Mouse (Mus musculus): ENCODE results near the gene Tfcp2l1. TPM values are rescaled to one million over a fixed set of nuclear protein-coding genes. Genes with fewer than 3 reads are reported as not detected.

Gene Tfcp2l1
- polyA plus RNA-seq, 1 experiment from 2014 or later = 0.41 TPM

- Histone ChIP-seq H3K4me1 (replicated peaks; ENCODE audit: control insufficient read depth, insufficient read depth, low read length) (no peaks in the 10 kb centered on the region), H3K4me2 (replicated peaks) (no peak overlapping the region), H3K36me3 (replicated peaks; ENCODE audit: control insufficient read depth, insufficient read depth) (no peaks in the 10 kb centered on the region), H3K27ac (no peak overlapping the region), H3K9me3 (ENCODE audit: control insufficient read depth, low read length) (no peaks in the 10 kb centered on the region), H3K9ac (no peak overlapping the region), H3K27me3 (ENCODE audit: control insufficient read depth, insufficient read depth, low read length) (no peaks in the 10 kb centered on the region), H3K4me3 (replicated peaks; ENCODE audit: low read length) (no peak overlapping the region)
- 78% methylated on average over 6 of the region's 6 CpGs for WGBS
- DNase-seq (ENCODE audit: low spot score) (no peak), ATAC-seq (ENCODE audit: low FRiP score) (no peak)
Measured at GRCm38 (mm10) chr1:118718055-118718454, 90.3 kb downstream of the Tfcp2l1 start.

GRCm38 (mm10) chr1:118719699-118720098 is 92.0 kb downstream of the Tfcp2l1 start:
- Histone ChIP-seq H3K9ac (no peak overlapping the region), H3K4me1 (replicated peaks; ENCODE audit: control insufficient read depth, insufficient read depth, low read length) (no peaks in the 10 kb centered on the region), H3K36me3 (replicated peaks; ENCODE audit: control insufficient read depth, insufficient read depth) (no peaks in the 10 kb centered on the region), H3K4me3 (replicated peaks; ENCODE audit: low read length) (no peak overlapping the region), H3K27ac (no peak overlapping the region), H3K27me3 (ENCODE audit: control insufficient read depth, insufficient read depth, low read length) (no peaks in the 10 kb centered on the region), H3K4me2 (replicated peaks) (no peak overlapping the region), H3K9me3 (ENCODE audit: control insufficient read depth, low read length) (no peaks in the 10 kb centered on the region)
- DNase-seq (ENCODE audit: low spot score) = no peak
- no peak for ATAC-seq (ENCODE audit: low FRiP score)
- 76% methylated on average over 2 of the region's 2 CpGs for WGBS

- ATAC-seq (ENCODE audit: low FRiP score) (no peak), DNase-seq (ENCODE audit: low spot score) (no peak)
- WGBS = 59% methylated on average over 8 of the region's 8 CpGs
- Histone ChIP-seq H3K4me1 (replicated peaks; ENCODE audit: control insufficient read depth, insufficient read depth, low read length) (no peaks in the 10 kb centered on the region), H3K36me3 (replicated peaks; ENCODE audit: control insufficient read depth, insufficient read depth) (no peaks in the 10 kb centered on the region), H3K27ac (no peak overlapping the region), H3K27me3 (ENCODE audit: control insufficient read depth, insufficient read depth, low read length) (no peaks in the 10 kb centered on the region), H3K9ac (no peak overlapping the region), H3K4me3 (replicated peaks; ENCODE audit: low read length) (no peak overlapping the region), H3K4me2 (replicated peaks) (no peak overlapping the region), H3K9me3 (ENCODE audit: control insufficient read depth, low read length) (no peaks in the 10 kb centered on the region)
Measured at GRCm38 (mm10) chr1:118720474-118721095, 92.8 kb downstream of the Tfcp2l1 start.

- Histone ChIP-seq H3K9ac (no peak overlapping the region), H3K27ac (no peak overlapping the region), H3K36me3 (replicated peaks; ENCODE audit: control insufficient read depth, insufficient read depth) (no peaks in the 10 kb centered on the region), H3K4me1 (replicated peaks; ENCODE audit: control insufficient read depth, insufficient read depth, low read length) (no peaks in the 10 kb centered on the region), H3K4me2 (replicated peaks) (no peak overlapping the region), H3K4me3 (replicated peaks; ENCODE audit: low read length) (no peak overlapping the region), H3K9me3 (ENCODE audit: control insufficient read depth, low read length) (no peaks in the 10 kb centered on the region), H3K27me3 (ENCODE audit: control insufficient read depth, insufficient read depth, low read length) (no peaks in the 10 kb centered on the region)
- WGBS = 87% methylated on average over 4 of the region's 4 CpGs
- ATAC-seq (ENCODE audit: low FRiP score) = no peak
- no peak for DNase-seq (ENCODE audit: low spot score)
Measured at GRCm38 (mm10) chr1:118727075-118727474, 99.3 kb downstream of the Tfcp2l1 start.

GRCm38 (mm10) chr1:118728796-118729195 is 101.1 kb downstream of the Tfcp2l1 start:
- no peak overlapping the region for H3K27ac ChIP-seq

More at GRCm38 (mm10) chr1:118728796-118729195, 101.1 kb downstream of the Tfcp2l1 start:
- H3K4me1 ChIP-seq (replicated peaks; ENCODE audit: control insufficient read depth, insufficient read depth, low read length) = no peaks in the 10 kb centered on the region
- ATAC-seq (ENCODE audit: low FRiP score) (no peak), DNase-seq (ENCODE audit: low spot score) (no peak)
- H3K4me3 ChIP-seq (replicated peaks; ENCODE audit: low read length) = no peak overlapping the region
- H3K36me3 ChIP-seq (replicated peaks; ENCODE audit: control insufficient read depth, insufficient read depth) = no peaks in the 10 kb centered on the region
- no peaks in the 10 kb centered on the region for H3K27me3 ChIP-seq (ENCODE audit: control insufficient read depth, insufficient read depth, low read length)
- no peak overlapping the region for H3K4me2 ChIP-seq (replicated peaks)
- H3K9me3 ChIP-seq (ENCODE audit: control insufficient read depth, low read length) = no peaks in the 10 kb centered on the region
- no peak overlapping the region for H3K9ac ChIP-seq

Other genes with a start within 250 kb of the Tfcp2l1 start
- gene Clasp1, start 238.9 kb upstream of the Tfcp2l1 start, polyA plus RNA-seq (2014; fragmentation: Nextera tagmentation; extraction: Ambion mirVana) = 115 and 130 TPM in 2 replicates

All from hindbrain, embryonic 14.5 days (tissue).